Mouse (Mus musculus) G1E (cell line): ENCODE data around the gene Rnf34. TPM values are rescaled to one million over a fixed set of nuclear protein-coding genes. Genes with fewer than 3 reads are reported as not detected.
A peak's percentile ranks its signal among the peaks of the same experiment; 100 is the strongest.

Experiments
- ATAC-seq: 2 replicates; pipeline ENCODE4 v1.8.0; 2016; ENCODE audit warnings: mild to moderate bottlenecking; ENCODE audit not compliant: insufficient number of reproducible peaks, poor library complexity, low FRiP score, severe bottlenecking; ENCODE audit errors: extremely low read depth
- DNase-seq: peaks from one replicate; pipeline ENCODE4 v3.0.0; 2012; ENCODE audit warnings: low spot score
- H3K27me3 ChIP-seq: 2 replicates; pipeline ENCODE4 v1.6.1; 2012; ENCODE audit warnings: mild to moderate bottlenecking, low read length, inconsistent platforms; ENCODE audit not compliant: insufficient read depth
- H3K36me3 ChIP-seq: replicated peaks from 2 replicates; pipeline ENCODE3; 2012; ENCODE audit warnings: mild to moderate bottlenecking, inconsistent platforms
- H3K4me1 ChIP-seq: 2 replicates; pipeline ENCODE4 v1.6.1; 2012; ENCODE audit warnings: low read depth, low read length, inconsistent platforms, mixed read lengths; ENCODE audit not compliant: insufficient read depth
- H3K4me3 ChIP-seq: 2 replicates; pipeline ENCODE4 v1.5.1; 2012; ENCODE audit warnings: low read depth, mild to moderate bottlenecking, inconsistent platforms, low read length, moderate library complexity, mixed read lengths
- H3K9me3 ChIP-seq: replicated peaks from 2 replicates; pipeline ENCODE4 v1.6.1; 2012; ENCODE audit warnings: inconsistent platforms
- CTCF ChIP-seq: IDR thresholded peaks from 2 replicates; pipeline ENCODE4 v1.5.1; 2012; ENCODE audit warnings: low read depth, low read length, inconsistent platforms, mixed read lengths
- GATA1 ChIP-seq: IDR thresholded peaks from 2 replicates; pipeline ENCODE4 v1.6.1; 2012; ENCODE audit warnings: borderline replicate concordance, low read length, inconsistent platforms, mixed read lengths
- GATA2 ChIP-seq: IDR thresholded peaks from 2 replicates; pipeline ENCODE4 v1.6.1; 2012; ENCODE audit warnings: low read depth, low read length, inconsistent platforms, borderline replicate concordance
- POLR2AphosphoS5 ChIP-seq: IDR thresholded peaks from 2 replicates; pipeline ENCODE4 v1.6.1; 2012; ENCODE audit warnings: low read depth, low read length, inconsistent platforms; ENCODE audit not compliant: insufficient replicate concordance
- TAL1 ChIP-seq: conservative IDR thresholded peaks from 2 replicates; pipeline ENCODE4 v1.6.1; 2012; ENCODE audit warnings: low read depth, low read length, inconsistent platforms, mixed read lengths
- polyA plus RNA-seq: library from polyadenylated mRNA; stranded (reverse); fragments of >175 nt; gene quantifications from 2 replicates; pipeline ENCODE4 v1.2.3, GENCODE M21; 2012
- total RNA-seq, 2 experiments: library from RNA; stranded (forward) in 1 of 2; stranded (reverse) in 1 of 2; fragments of 200-1000 nt in 1 of 2; fragments of >200 nt in 1 of 2; fragmentation: Nextera tagmentation in 1 of 2; gene quantifications; 2 replicates each; pipeline ENCODE4 v1.2.3; 2014 to 2017

Gene Rnf34
- total and polyA plus RNA-seq, 3 experiments: 12.9 to 23.8 (median 18.6) TPM

DNA sequence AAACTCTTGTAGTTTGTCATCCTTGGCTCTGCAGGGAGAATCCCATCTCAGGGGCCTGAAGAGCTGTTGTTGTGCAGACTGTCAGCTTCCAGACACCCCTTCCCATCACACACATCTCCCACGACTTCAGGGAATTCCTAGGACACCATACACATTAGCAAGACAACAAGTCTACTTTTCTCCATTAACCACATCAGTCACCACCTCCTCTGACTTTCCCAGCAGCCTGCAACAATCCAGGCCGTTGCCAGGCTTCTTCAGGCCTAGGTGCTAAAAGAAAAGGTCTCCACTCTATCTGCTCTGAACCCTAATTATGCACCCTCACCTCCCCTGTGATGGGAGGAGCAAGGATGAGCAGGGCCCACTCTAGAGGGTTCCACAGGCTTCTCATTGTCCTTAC, 40.5 kb downstream of the Rnf34 start:
- Histone ChIP-seq H3K9me3 (no peaks in the 10 kb centered on the region), H3K4me1 (no peaks in the 10 kb centered on the region; the same call in 1 of the 2 replicates), H3K27me3 (no peaks in the 10 kb centered on the region), H3K4me3 (no peak overlapping the region), H3K36me3 (peaks cover 32% of the 10 kb centered on the region)
- TF ChIP-seq CTCF: no peak
- TF ChIP-seq POLR2AphosphoS5: no peak
- TF ChIP-seq GATA2: no peak
- no peak for TF ChIP-seq GATA1
- no peak for TF ChIP-seq TAL1
- DNase-seq: no peak
- no peak for ATAC-seq

- ATAC-seq: no peak
- peaks cover 20% of the 10 kb centered on the region for H3K36me3 ChIP-seq
- no peaks in the 10 kb centered on the region for H3K27me3 ChIP-seq
- H3K4me3 ChIP-seq: no peak overlapping the region
- TF ChIP-seq GATA2 (no peak), GATA1 (no peak), TAL1 (no peak), CTCF (no peak), POLR2AphosphoS5 (no peak)
- H3K4me1 ChIP-seq: no peaks in the 10 kb centered on the region; the same call in 1 of the 2 replicates
- no peak for DNase-seq
- no peaks in the 10 kb centered on the region for H3K9me3 ChIP-seq
These were observed 43.4 kb downstream of the Rnf34 start for GRCm38 (mm10) chr5:122893270-122893669.

GRCm38 (mm10) chr5:122894007-122894637, 44.3 kb downstream of the Rnf34 start:
- Histone ChIP-seq H3K27me3 (peaks cover 2% of the 10 kb centered on the region), H3K4me3 (no peak overlapping the region), H3K36me3 (peaks cover 13% of the 10 kb centered on the region), H3K9me3 (no peaks in the 10 kb centered on the region), H3K4me1 (peaks cover 4% of the 10 kb centered on the region)
- TF ChIP-seq TAL1 (no peak), GATA2 (no peak), GATA1 (no peak), CTCF (peak; percentile 61), POLR2AphosphoS5 (no peak)
- ATAC-seq (no peak), DNase-seq (no peak)

- Histone ChIP-seq H3K4me1 (peaks cover 8% of the 10 kb centered on the region), H3K27me3 (peaks cover 5% of the 10 kb centered on the region)
- DNase-seq: no peak
These were observed 45.0 kb downstream of the Rnf34 start for GRCm38 (mm10) chr5:122894821-122895220.

DNA sequence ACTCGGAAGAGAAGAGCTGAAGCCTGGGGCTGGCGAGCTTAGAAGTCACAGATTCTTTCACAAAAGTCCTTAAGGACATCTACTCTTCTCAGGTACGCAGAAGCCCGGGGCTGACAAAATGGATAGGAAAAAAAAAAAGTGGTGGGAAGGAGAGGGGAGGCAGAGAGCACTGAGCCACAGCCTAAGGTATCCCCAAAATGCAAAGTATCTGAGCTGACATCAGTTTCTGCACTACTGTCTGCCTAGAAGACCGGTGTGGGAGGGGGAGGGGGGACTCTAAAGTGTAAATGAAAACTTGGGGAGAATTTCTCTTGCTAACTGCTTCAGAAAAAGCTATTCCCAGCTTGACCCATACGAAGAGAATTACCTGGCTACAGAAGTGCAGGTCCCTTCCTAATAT, 48.3 kb downstream of the Rnf34 start:
- ATAC-seq: no peak

More at GRCm38 (mm10) chr5:122894821-122895220, 45.0 kb downstream of the Rnf34 start:
- Histone ChIP-seq H3K4me3 (no peak overlapping the region), H3K36me3 (peaks cover 10% of the 10 kb centered on the region), H3K9me3 (no peaks in the 10 kb centered on the region)
- TF ChIP-seq TAL1 (no peak), POLR2AphosphoS5 (no peak), CTCF (no peak), GATA2 (no peak), GATA1 (no peak)
- no peak for ATAC-seq

DNA sequence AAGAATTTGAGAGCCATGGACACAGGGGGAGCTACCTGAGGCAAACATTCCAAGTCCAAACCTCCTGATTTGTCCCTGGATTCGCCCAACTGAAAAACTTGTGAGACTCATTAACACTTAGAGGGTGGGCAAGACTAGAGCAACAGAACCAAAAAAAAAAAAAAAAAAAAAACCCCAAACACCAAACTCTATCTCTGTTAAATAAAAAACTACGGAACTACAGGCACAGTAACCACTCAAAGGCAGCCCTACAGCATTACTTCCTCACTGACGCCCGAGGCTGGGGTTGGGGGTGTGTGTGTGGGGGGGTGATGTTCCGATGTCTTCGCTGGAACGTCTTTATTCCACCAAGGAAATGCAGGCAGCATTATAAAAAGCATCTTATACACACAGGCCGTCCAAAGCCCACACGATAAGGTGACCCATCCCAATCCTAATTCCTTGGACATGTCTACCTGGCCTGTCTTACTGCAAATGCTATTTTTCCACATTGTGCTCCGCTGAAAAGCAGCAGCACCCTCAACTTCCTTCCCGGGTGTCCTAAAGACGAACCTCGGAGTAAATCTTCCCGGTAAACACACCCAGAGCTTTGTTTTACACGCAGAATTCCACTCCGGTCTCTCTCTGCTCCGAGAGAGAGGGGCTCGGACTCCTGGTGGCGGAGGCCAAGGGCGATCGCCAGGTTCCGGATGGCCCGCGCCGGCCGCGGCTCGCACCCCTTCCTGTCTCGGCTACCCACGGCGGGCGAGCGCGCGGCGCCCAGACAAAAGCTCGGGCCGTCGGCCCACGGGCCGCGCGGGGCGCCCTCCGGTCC, 49.3 kb downstream of the Rnf34 start:
- Histone ChIP-seq H3K27me3 (peaks cover 10% of the 10 kb centered on the region), H3K4me3 (peak overlapping the region; percentile 75), H3K36me3 (peaks cover 4% of the 10 kb centered on the region), H3K9me3 (no peaks in the 10 kb centered on the region), H3K4me1 (peaks cover 34% of the 10 kb centered on the region)
- TF ChIP-seq POLR2AphosphoS5 (no peak), TAL1 (no peak), GATA1 (no peak), GATA2 (no peak), CTCF (no peak)
- no peak for DNase-seq
- ATAC-seq: no peak

More for the DNA sequence above, 48.3 kb downstream of the Rnf34 start:
- Histone ChIP-seq H3K4me3 (no peak overlapping the region), H3K9me3 (no peaks in the 10 kb centered on the region), H3K4me1 (peaks cover 30% of the 10 kb centered on the region), H3K36me3 (peaks cover 4% of the 10 kb centered on the region), H3K27me3 (peaks cover 10% of the 10 kb centered on the region)
- no peak for DNase-seq
- TF ChIP-seq TAL1: no peak
- TF ChIP-seq POLR2AphosphoS5: no peak
- no peak for TF ChIP-seq GATA2
- TF ChIP-seq GATA1: no peak
- TF ChIP-seq CTCF: no peak
